Mouse (Mus musculus): Measurements from ENCODE around the gene Ccdc85b.
"Not testable (repeated sequence)": the region's sequence is repeated elsewhere in the genome, so short reads cannot be mapped to it uniquely, and the experiment has no call there.

Gene Ccdc85b

GRCm38 (mm10) chr19:5457746-5458442 is at the start of gene Ccdc85b:
Ccdc85b (minus strand) TSS chr19:5457894.
- DNase-seq (ENCODE audit: low read depth in 2 of 2, low spot score in 2 of 2) = no peak

DNA sequence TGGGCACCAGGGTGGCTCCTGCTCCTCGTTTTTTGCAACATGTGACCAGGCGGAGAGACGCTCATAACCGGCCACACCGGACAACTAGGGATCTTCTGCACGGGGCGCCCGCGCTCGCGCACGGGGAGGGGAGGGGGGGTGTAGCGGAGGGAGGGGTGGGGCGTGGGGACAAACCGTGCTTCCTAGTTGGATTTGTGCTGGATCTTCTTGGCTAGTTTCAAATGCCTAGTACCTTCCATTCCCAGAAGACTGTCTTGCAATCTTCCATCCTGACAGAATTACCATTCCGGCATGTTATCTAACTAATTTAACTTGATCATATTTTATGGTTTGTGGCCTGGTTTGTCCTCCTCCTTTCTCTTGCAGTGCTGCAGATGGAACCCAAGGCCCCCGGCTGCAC is 46.0 kb upstream of the Ccdc85b start, which contains the start of gene 1700020D05Rik:
1700020D05Rik (minus strand) TSS at position 101 of the 400 bp plus-strand sequence.
- no peak for DNase-seq (ENCODE audit: low read depth in 2 of 2, low spot score in 2 of 2)

DNA sequence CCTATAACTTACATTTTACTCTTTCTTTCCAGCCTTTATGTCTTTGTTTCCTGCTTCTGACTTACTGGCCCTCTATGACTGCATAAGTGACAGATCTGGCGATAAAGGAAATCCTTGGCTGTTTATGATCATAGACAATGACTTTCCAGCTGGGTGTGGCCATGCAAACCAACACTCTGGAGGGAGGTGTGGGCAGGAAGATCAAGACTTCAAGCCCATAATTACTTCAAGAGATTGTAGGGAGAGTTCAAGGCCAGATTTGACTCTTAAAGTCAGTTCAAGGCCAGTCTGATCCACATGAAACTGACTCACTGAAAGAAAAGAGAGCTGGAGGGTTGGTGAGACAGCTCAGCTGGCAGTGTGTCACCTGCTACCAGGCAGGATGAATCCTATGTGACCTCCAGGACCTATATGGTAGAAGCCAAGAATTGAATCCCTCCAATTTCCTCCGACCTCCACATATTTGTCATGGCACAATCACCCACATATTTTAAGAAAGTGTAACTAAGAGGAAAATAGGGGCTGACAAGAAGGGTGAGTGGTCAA is 42.7 kb upstream of the Ccdc85b start:
- no peak for DNase-seq (ENCODE audit: low read depth in 2 of 2, low spot score in 2 of 2)

GRCm38 (mm10) chr19:5496052-5496370 is 38.3 kb upstream of the Ccdc85b start:
- DNase-seq (ENCODE audit: low read depth in 2 of 2, low spot score in 2 of 2) = no peak

GRCm38 (mm10) chr19:5495353-5496051 is 37.8 kb upstream of the Ccdc85b start:
- DNase-seq (ENCODE audit: low read depth in 2 of 2, low spot score in 2 of 2) = no peak

DNA sequence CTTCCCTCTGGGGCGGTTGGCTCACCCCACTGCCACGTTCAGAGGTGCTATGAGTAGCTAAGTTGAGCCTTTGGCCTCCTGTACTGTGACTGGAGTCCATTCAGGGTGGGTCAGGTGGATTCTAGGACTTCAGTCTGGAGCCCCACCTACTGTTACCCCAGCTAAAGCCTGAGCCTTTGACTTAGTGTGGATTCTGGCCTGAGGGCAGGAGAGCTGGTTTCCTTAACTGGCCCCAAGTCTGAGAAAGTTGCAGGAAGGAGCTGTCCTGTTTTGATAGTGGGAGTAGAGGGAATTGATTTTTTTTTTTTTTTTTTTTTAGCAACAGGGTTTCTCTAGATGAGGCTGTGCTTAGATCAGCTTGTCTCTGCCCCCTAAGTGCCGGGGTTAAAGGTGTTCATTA is 36.6 kb upstream of the Ccdc85b start:
- DNase-seq (ENCODE audit: low read depth in 2 of 2, low spot score in 2 of 2) = no peak

DNA sequence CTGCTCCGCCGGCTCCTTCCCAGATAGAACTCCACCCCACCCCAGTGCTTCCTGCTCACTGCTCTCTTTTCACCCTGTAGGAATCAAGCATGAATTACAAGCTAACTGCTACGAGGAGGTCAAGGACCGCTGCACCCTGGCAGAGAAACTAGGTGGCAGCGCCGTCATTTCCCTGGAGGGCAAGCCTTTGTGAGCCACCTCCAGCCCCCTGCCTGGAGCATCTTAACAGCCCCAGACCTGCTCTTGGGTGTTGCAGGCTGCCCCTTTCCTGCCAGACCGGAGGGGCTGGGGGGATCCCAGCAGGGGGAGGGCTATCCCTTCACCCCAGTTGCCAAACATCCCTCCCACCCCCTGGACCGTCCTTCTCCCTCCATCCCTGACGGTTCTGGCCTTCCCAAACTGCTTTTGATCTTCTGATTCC is 35.6 kb upstream of the Ccdc85b start:
- not testable (repeated sequence) for DNase-seq (ENCODE audit: low read depth in 2 of 2, low spot score in 2 of 2)

DNA sequence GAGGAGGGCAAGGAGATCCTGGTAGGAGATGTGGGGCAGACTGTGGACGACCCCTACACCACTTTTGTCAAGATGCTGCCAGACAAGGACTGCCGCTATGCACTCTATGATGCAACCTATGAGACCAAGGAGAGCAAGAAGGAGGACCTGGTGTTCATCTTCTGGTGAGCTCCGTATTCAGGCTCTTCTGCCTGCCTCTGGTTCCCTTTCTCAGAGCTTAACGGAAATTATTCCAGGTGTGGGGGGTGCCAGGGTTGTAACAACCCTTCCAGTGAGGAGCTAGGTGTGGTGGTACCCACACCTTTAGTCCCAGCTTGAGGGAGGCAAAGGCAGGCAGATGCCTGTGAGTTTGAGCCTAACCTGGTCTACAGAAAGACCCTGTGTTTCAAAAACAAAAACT is 34.9 kb upstream of the Ccdc85b start:
- DNase-seq (ENCODE audit: low read depth in 2 of 2, low spot score in 2 of 2) = no peak

- peak; percentile 80 to 86 for DNase-seq (ENCODE audit: low read depth in 2 of 2, low spot score in 2 of 2)
These were observed 33.4 kb upstream of the Ccdc85b start for GRCm38 (mm10) chr19:5490898-5491708.

- DNase-seq (ENCODE audit: low read depth in 2 of 2, low spot score in 2 of 2) = peak; percentile 87 to 91
These were observed 32.7 kb upstream of the Ccdc85b start, which contains the start of gene Cfl1 for GRCm38 (mm10) chr19:5490313-5490897. Cfl1 (plus strand) TSS chr19:5490455.

- not testable (repeated sequence) for DNase-seq (ENCODE audit: low read depth in 2 of 2, low spot score in 2 of 2)
These were observed 32.0 kb upstream of the Ccdc85b start for GRCm38 (mm10) chr19:5489721-5490120.

GRCm38 (mm10) chr19:5488878-5489571 is 31.3 kb upstream of the Ccdc85b start:
- peak; percentile 90 to 95 for DNase-seq (ENCODE audit: low read depth in 2 of 2, low spot score in 2 of 2)

GRCm38 (mm10) chr19:5487768-5488550 is 30.3 kb upstream of the Ccdc85b start, which contains the start of gene Mus81:
Mus81 (minus strand) TSS chr19:5488402.
- peak; percentile 97 for DNase-seq (ENCODE audit: low read depth in 2 of 2, low spot score in 2 of 2)

DNA sequence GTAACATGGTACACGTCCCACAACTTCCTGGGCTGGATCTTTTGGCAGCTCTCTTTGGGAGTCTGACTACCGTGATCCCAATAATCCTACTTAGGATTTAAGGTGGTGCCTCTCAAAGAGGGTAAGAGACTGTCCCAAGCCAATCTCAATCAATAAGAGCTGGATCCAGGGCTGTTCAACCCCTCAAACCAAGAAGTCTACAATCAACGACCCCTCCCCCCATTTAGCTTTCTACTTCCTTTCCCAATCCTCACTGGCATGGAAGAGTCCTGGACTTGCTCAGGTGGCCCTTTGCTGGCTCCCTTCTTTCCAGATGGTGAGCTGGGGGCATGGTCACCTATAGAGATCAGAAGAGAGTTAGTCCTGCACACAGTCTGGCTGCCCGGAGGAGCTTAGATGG is 29.1 kb upstream of the Ccdc85b start:
- DNase-seq (ENCODE audit: low read depth in 2 of 2, low spot score in 2 of 2) = no peak

- no peak for DNase-seq (ENCODE audit: low read depth in 2 of 2, low spot score in 2 of 2)
These were observed 28.6 kb upstream of the Ccdc85b start for GRCm38 (mm10) chr19:5486286-5486685.

DNA sequence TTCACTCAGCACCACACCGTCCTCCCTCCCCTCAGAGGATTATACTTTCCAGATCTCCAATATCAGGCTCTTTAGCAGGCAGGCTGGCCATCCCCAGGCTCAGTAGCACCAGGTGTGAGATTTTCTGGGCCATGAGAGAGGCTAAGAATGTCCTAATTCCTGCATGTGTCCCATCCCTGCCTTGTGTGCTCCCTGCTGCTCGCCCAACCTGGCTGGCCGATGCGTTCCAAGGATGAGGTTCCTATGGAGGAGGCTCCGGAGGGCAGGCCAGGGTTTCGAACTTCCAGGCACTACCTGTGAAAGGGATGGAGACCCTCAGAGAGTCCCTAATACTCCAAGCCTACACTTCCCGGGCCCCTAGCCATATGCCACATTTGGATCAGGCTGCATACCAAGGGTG is 28.1 kb upstream of the Ccdc85b start:
- DNase-seq (ENCODE audit: low read depth in 2 of 2, low spot score in 2 of 2) = no peak

- no peak for DNase-seq (ENCODE audit: low read depth in 2 of 2, low spot score in 2 of 2)
These were observed 27.7 kb upstream of the Ccdc85b start for GRCm38 (mm10) chr19:5485371-5485770.

- DNase-seq (ENCODE audit: low read depth in 2 of 2, low spot score in 2 of 2) = no peak
These were observed 26.8 kb upstream of the Ccdc85b start for GRCm38 (mm10) chr19:5484496-5484895.
